Mouse (Mus musculus) CD4-positive, CD25-positive, alpha-beta regulatory T cell (primary cell): ENCODE data around the gene Ppia. TPM values are rescaled to one million over a fixed set of nuclear protein-coding genes. Genes with fewer than 3 reads are reported as not detected.

Experiments
- polyA plus RNA-seq: library from polyadenylated mRNA; unstranded; fragments of 100-300 nt; shearing (Covaris generic); gene quantifications from one replicate; pipeline ENCODE4 v1.2.1, GENCODE M21; 2017

The Ppia gene
- 4,352 TPM for polyA plus RNA-seq

GRCm38 (mm10) chr11:6414751-6415550 lies at the start of gene Ppia:
Ppia (plus strand) TSS chr11:6415443.

DNA sequence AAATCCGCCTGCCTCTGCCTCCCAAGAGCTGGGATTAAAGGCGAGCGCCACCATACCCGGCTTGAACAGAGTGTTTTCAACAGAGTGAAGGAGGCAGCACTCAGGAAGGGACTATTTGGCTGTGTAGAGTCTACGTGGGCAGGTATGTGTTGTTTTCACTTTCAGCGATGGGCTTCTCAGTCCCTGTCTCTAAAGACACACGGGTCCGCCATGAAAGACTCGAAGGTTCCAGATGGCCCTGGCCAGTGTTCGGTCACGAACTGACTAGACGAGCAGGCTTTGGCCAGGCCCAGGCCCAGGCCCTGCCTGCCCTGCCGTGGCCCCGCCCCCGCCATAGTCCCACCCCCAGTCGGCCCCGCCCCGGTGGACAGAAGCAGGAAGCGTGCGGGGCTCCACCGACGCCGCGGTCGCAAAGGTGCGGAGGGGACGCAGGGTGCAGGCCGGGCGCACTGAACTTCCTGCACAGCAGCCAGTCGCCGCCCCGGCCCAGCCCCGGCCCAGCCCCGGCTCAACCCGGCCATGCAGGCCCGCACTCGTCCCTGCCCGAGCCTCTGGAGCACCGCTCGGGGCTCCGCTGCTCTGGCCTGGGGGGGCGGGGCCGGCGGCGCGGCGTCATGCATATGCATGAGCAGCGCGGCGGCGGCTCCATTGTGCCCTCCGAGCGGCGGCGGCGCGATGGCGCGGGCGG lies 26.4 kb upstream of the Ppia start, which contains the start of gene Zmiz2:
Zmiz2 (plus strand) TSS at position 349 of the 688 bp plus-strand sequence.

GRCm38 (mm10) chr11:6444077-6444853 lies 29.0 kb downstream of the Ppia start, which contains the start of gene H2afv:
H2afv (minus strand) TSS chr11:6444443.

Other genes starting within 250 kb of the Ppia start
- 0.16 TPM for gene A730071L15Rik, start 215.4 kb upstream of the Ppia start, polyA plus RNA-seq
- 50.5 TPM for gene Nudcd3, start 215.0 kb upstream of the Ppia start, polyA plus RNA-seq
- gene Npc1l1, start 185.3 kb upstream of the Ppia start, polyA plus RNA-seq, result 0.05 TPM
- gene Ddx56, start 147.7 kb upstream of the Ppia start, polyA plus RNA-seq, result 90.4 TPM
- 65.7 TPM for gene Tmed4, start 140.6 kb upstream of the Ppia start, polyA plus RNA-seq
- 194 TPM for gene Ogdh, start 123.8 kb upstream of the Ppia start, polyA plus RNA-seq
- 109 TPM for gene Zmiz2, start 26.4 kb upstream of the Ppia start, polyA plus RNA-seq
- gene H2afv, start 29.0 kb downstream of the Ppia start, polyA plus RNA-seq, result 221 TPM
- gene Purb, start 60.5 kb downstream of the Ppia start, polyA plus RNA-seq, result 20.3 TPM
- 203 TPM for gene Myo1g, start 105.5 kb downstream of the Ppia start, polyA plus RNA-seq
- gene Ccm2, start 131.4 kb downstream of the Ppia start, polyA plus RNA-seq, result 332 TPM
- 1.3 TPM for gene Nacad, start 190.6 kb downstream of the Ppia start, polyA plus RNA-seq
- gene Tbrg4, start 210.6 kb downstream of the Ppia start, polyA plus RNA-seq, result 17.7 TPM
- gene Wap, start 223.2 kb downstream of the Ppia start, polyA plus RNA-seq, result not detected
- 3.4 TPM for gene Ramp3, start 243.1 kb downstream of the Ppia start, polyA plus RNA-seq